Mouse (Mus musculus) urinary bladder, postnatal 25 days (tissue): ENCODE measurements around the gene Sox8.

Experiments
- DNase-seq: peaks from one replicate; pipeline ENCODE4 v3.0.0; 2022; ENCODE audit warnings: low spot score

Sox8 gene

GRCm38 (mm10) chr17:25570648-25571452 lies at the start of gene Sox8:
Sox8 (minus strand) TSS chr17:25570686.
- DNase-seq: peak; percentile 71

GRCm38 (mm10) chr17:25618508-25619056 lies 48.1 kb upstream of the Sox8 start:
- DNase-seq: no peak

- DNase-seq: no peak
Measured at GRCm38 (mm10) chr17:25614723-25615510, 44.4 kb upstream of the Sox8 start.

- DNase-seq: no peak
Measured at GRCm38 (mm10) chr17:25613323-25613722, 42.8 kb upstream of the Sox8 start.

- DNase-seq: no peak
Measured at GRCm38 (mm10) chr17:25612537-25612936, 42.1 kb upstream of the Sox8 start.

GRCm38 (mm10) chr17:25610151-25610550 lies 39.7 kb upstream of the Sox8 start:
- DNase-seq: no peak

GRCm38 (mm10) chr17:25609506-25609828 lies 39.0 kb upstream of the Sox8 start:
- DNase-seq: no peak

- no peak for DNase-seq
Measured at GRCm38 (mm10) chr17:25608821-25609505, 38.5 kb upstream of the Sox8 start.

- no peak for DNase-seq
Measured at GRCm38 (mm10) chr17:25608137-25608785, 37.8 kb upstream of the Sox8 start.

- DNase-seq: no peak
Measured at GRCm38 (mm10) chr17:25604234-25604633, 33.7 kb upstream of the Sox8 start.

GRCm38 (mm10) chr17:25602366-25602765 lies 31.9 kb upstream of the Sox8 start:
- DNase-seq: no peak

GRCm38 (mm10) chr17:25597537-25597936 lies 27.1 kb upstream of the Sox8 start:
- DNase-seq: no peak

GRCm38 (mm10) chr17:25595495-25595894 lies 25.0 kb upstream of the Sox8 start:
- no peak for DNase-seq

- no peak for DNase-seq
Measured at GRCm38 (mm10) chr17:25593411-25594261, 23.1 kb upstream of the Sox8 start.

GRCm38 (mm10) chr17:25592336-25592735 lies 21.9 kb upstream of the Sox8 start:
- no peak for DNase-seq

GRCm38 (mm10) chr17:25590985-25591384 lies 20.5 kb upstream of the Sox8 start:
- DNase-seq: no peak

- DNase-seq: no peak
Measured at GRCm38 (mm10) chr17:25590068-25590467, 19.6 kb upstream of the Sox8 start.

GRCm38 (mm10) chr17:25584646-25585045 lies 14.2 kb upstream of the Sox8 start:
- DNase-seq: no peak

GRCm38 (mm10) chr17:25583858-25584257 lies 13.4 kb upstream of the Sox8 start:
- DNase-seq: no peak

- DNase-seq: no peak
Measured at GRCm38 (mm10) chr17:25583099-25583498, 12.6 kb upstream of the Sox8 start.

- no peak for DNase-seq
Measured at GRCm38 (mm10) chr17:25582076-25582475, 11.6 kb upstream of the Sox8 start.
